Mouse (Mus musculus): ENCODE results near the gene Nuak2.

Gene Nuak2

DNA sequence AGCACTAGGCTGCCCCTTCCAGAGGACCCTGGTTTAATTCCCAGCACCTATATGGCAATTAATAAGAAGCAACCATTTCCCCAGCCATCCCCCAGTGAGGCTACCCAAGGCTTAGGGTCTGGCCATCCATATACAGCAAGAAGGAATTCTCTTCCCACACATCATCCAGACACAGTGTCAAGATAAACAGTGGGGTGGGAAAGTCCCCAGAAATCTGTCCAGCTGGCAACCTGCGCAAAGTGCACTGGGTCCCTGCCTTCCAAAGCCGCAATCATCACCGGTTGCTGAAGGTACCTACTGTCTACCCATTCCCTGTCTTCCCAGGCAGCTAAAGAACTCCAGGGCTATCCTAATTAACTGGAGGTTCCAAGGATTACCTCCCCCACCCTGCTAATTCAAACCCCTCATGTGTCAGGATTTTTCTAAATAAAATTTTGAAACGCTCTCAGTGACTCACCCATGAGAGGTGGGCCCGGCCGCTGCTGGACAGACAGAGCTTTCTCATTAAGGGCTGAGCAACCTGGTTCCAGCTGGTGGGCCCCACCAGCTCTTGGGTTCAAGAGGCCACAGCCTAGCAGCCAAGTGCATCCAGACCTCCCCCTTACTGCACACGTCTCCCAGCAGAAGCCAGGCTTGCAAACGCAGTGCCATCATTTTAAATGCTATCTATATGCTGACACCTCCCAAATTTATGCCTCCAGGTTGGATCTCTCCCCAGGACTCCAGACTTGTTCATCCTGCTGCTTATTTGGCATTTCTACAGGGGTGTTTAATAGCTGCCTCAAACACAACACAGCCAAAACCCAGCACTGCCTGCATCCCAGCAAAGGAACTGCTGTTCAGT is 60.5 kb downstream of the Nuak2 start:
- DNase-seq (ENCODE audit: low read depth, low spot score), result no peak

DNA sequence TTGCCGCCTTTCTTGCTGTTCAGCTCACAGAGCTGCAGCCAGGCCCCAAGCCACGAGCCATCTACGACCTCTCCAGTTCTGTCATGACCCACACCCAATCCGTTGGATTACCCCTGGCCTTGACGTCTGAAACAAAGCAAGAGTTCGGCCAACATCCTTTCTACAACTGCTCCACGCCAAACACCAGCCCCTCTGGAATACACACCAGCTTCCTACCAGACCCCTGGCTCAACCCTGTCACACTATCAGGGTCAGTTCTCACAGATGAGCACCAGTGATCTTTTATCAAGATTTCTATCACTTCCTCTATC is 61.1 kb downstream of the Nuak2 start:
- DNase-seq (ENCODE audit: low read depth, low spot score), result no peak

GRCm38 (mm10) chr1:132377811-132378210 is 61.9 kb downstream of the Nuak2 start:
- DNase-seq (ENCODE audit: low read depth, low spot score), result no peak

DNA sequence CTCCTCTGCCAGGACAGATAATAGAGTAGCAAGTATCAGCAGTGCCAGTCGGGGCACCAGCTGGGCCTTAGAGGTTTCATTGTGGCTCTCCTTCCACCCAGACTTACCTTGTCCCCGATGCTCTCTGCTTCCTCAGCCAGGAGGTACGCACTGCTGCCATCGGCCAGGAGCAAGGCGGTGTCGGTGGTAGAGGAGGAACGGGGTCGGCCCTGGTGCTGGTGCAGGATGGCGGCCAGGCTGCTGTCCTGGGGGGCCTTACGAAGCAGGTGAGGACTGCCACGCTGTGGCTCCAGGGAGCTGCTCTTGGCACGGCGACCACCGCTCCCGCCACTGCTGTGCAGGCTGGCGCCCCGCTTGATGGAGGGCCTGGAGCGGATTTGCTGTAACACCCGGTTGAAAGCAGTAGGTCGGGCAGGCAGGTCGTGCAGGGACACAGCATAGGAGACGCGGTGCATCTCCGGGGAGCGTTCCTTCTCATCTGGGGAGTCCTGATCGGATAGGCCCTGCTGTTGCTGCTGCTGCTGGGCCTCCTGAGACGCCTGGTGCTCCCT is 64.7 kb downstream of the Nuak2 start:
- peak; percentile 46 for DNase-seq (ENCODE audit: low read depth, low spot score)

- DNase-seq (ENCODE audit: low read depth, low spot score), result peak; percentile 18
Observed at GRCm38 (mm10) chr1:132381929-132382328, 66.0 kb downstream of the Nuak2 start.
